Mouse (Mus musculus) neutrophil, adult 5-6 weeks (primary cell): ENCODE data around the gene Vmac. TPM values are rescaled to one million over a fixed set of nuclear protein-coding genes. Genes with fewer than 3 reads are reported as not detected.

Experiments
- ATAC-seq: fragments of 151-379, 151-347 bp; 2 replicates; pipeline ENCODE4 v1.8.0; 2017; ENCODE audit warnings: mild to moderate bottlenecking, moderate TSS enrichment; ENCODE audit not compliant: insufficient number of reproducible peaks, poor library complexity, low FRiP score, severe bottlenecking; ENCODE audit errors: extremely low read depth
- total RNA-seq: library from RNA; stranded (forward); fragments of 200-1000 nt; gene quantifications from 2 replicates; pipeline ENCODE4 v1.2.3, GENCODE M21; 2017

Gene Vmac
- 10.7 and 10.8 TPM in 2 replicates for total RNA-seq

GRCm38 (mm10) chr17:56717363-56718058, at the start of gene Vmac, which contains the start of gene Ndufa11:
Vmac (minus strand) TSS chr17:56718022.
Ndufa11 (plus strand) TSS chr17:56717767.
- peak; percentile 55 for ATAC-seq

GRCm38 (mm10) chr17:56766631-56767405, 49.0 kb upstream of the Vmac start:
- ATAC-seq, result no peak

- no peak for ATAC-seq
These were observed 47.6 kb upstream of the Vmac start for GRCm38 (mm10) chr17:56765431-56765830.

- ATAC-seq, result peak; percentile 76
These were observed 46.9 kb upstream of the Vmac start, which contains the start of gene Dus3l for GRCm38 (mm10) chr17:56764474-56765354. Dus3l (plus strand) TSS chr17:56764757.

- no peak for ATAC-seq
These were observed 46.0 kb upstream of the Vmac start for GRCm38 (mm10) chr17:56763741-56764250.

GRCm38 (mm10) chr17:56762769-56763731, 45.2 kb upstream of the Vmac start:
- peak; percentile 45; the same call in 1 of the 2 replicates for ATAC-seq

- ATAC-seq, result no peak
These were observed 44.2 kb upstream of the Vmac start for GRCm38 (mm10) chr17:56761991-56762410.

GRCm38 (mm10) chr17:56761077-56761476, 43.3 kb upstream of the Vmac start:
- ATAC-seq, result no peak

- ATAC-seq, result no peak
These were observed 41.4 kb upstream of the Vmac start for GRCm38 (mm10) chr17:56759261-56759660.

GRCm38 (mm10) chr17:56758132-56758531, 40.3 kb upstream of the Vmac start:
- peak; percentile 39; the same call in 1 of the 2 replicates for ATAC-seq

- no peak for ATAC-seq
These were observed 39.7 kb upstream of the Vmac start, which contains the start of gene Nrtn for GRCm38 (mm10) chr17:56757416-56758123. Nrtn (minus strand) TSS chr17:56757530.

- ATAC-seq, result no peak
These were observed 39.0 kb upstream of the Vmac start for GRCm38 (mm10) chr17:56756703-56757399.

GRCm38 (mm10) chr17:56754271-56755185, 36.7 kb upstream of the Vmac start:
- ATAC-seq, result no peak

- no peak for ATAC-seq
These were observed 35.6 kb upstream of the Vmac start for GRCm38 (mm10) chr17:56753452-56753851.

GRCm38 (mm10) chr17:56751404-56752072, 33.7 kb upstream of the Vmac start:
- no peak for ATAC-seq
